Mouse (Mus musculus) embryo, embryonic 11 days (tissue): Measurements from ENCODE around the gene Cers3.

ENCODE experiments used
- DNase-seq: peaks from one replicate; pipeline ENCODE4 v3.0.0-alpha.2; 2015

Gene Cers3

GRCm38 (mm10) chr7:66743377-66743781, at the start of gene Cers3:
TSS of gene Cers3 (plus strand) at chr7:66743504.
- no peak for DNase-seq

GRCm38 (mm10) chr7:66694467-66694866, 48.8 kb upstream of the Cers3 start:
- DNase-seq, result no peak

GRCm38 (mm10) chr7:66702721-66703120, 40.6 kb upstream of the Cers3 start:
- no peak for DNase-seq

GRCm38 (mm10) chr7:66704631-66705030, 38.7 kb upstream of the Cers3 start:
- DNase-seq, result no peak

GRCm38 (mm10) chr7:66711166-66711565, 32.1 kb upstream of the Cers3 start:
- no peak for DNase-seq

- DNase-seq, result peak; percentile 11
These were observed 18.8 kb upstream of the Cers3 start for GRCm38 (mm10) chr7:66724514-66724913.

GRCm38 (mm10) chr7:66724954-66725353, 18.4 kb upstream of the Cers3 start:
- DNase-seq, result no peak

GRCm38 (mm10) chr7:66728072-66728471, 15.2 kb upstream of the Cers3 start:
- DNase-seq, result no peak

- DNase-seq, result no peak
These were observed 14.1 kb upstream of the Cers3 start for GRCm38 (mm10) chr7:66729232-66729631.

- no peak for DNase-seq
These were observed 9.9 kb upstream of the Cers3 start for GRCm38 (mm10) chr7:66733431-66733830.

- DNase-seq, result no peak
These were observed 9.4 kb upstream of the Cers3 start for GRCm38 (mm10) chr7:66733882-66734281.

GRCm38 (mm10) chr7:66734466-66734865, 8.8 kb upstream of the Cers3 start:
- no peak for DNase-seq

- no peak for DNase-seq
These were observed 8.3 kb upstream of the Cers3 start for GRCm38 (mm10) chr7:66734993-66735392.

- no peak for DNase-seq
These were observed 5.9 kb upstream of the Cers3 start for GRCm38 (mm10) chr7:66737418-66737817.

GRCm38 (mm10) chr7:66741008-66741407, 2.3 kb upstream of the Cers3 start:
- no peak for DNase-seq

- DNase-seq, result no peak
These were observed 1.9 kb upstream of the Cers3 start for GRCm38 (mm10) chr7:66741412-66741811.

GRCm38 (mm10) chr7:66746972-66747371, 3.7 kb downstream of the Cers3 start:
- DNase-seq, result no peak

GRCm38 (mm10) chr7:66749998-66750397, 6.7 kb downstream of the Cers3 start:
- DNase-seq, result no peak

GRCm38 (mm10) chr7:66753816-66754215, 10.5 kb downstream of the Cers3 start:
- DNase-seq, result no peak

GRCm38 (mm10) chr7:66755611-66756010, 12.3 kb downstream of the Cers3 start:
- DNase-seq, result no peak

- DNase-seq, result no peak
These were observed 26.6 kb downstream of the Cers3 start for GRCm38 (mm10) chr7:66769902-66770301.

- no peak for DNase-seq
These were observed 27.4 kb downstream of the Cers3 start for GRCm38 (mm10) chr7:66770706-66771105.

GRCm38 (mm10) chr7:66771252-66771651, 27.9 kb downstream of the Cers3 start:
- no peak for DNase-seq

GRCm38 (mm10) chr7:66779411-66779810, 36.1 kb downstream of the Cers3 start:
- no peak for DNase-seq
